Mouse (Mus musculus) heart, embryonic 10.5 days (tissue): ENCODE data around the gene Nisch. TPM values are rescaled to one million over a fixed set of nuclear protein-coding genes. Genes with fewer than 3 reads are reported as not detected.

Experiments used
- DNase-seq: peaks from one replicate; pipeline ENCODE4 v3.0.0-alpha.2; 2017; ENCODE audit warnings: low spot score
- H3K27ac ChIP-seq: fragments of 300-500 bp; sonication (generic); 2 replicates; pipeline ENCODE4 v1.5.1; 2016; ENCODE audit warnings: mild to moderate bottlenecking
- H3K27me3 ChIP-seq: fragments of 300-500 bp; sonication (generic); 2 replicates; pipeline ENCODE4 v1.6.1; 2016; ENCODE audit warnings: mild to moderate bottlenecking; ENCODE audit not compliant: poor library complexity, insufficient read depth, severe bottlenecking
- H3K36me3 ChIP-seq: fragments of 300-500 bp; sonication (generic); 2 replicates; pipeline ENCODE4 v1.6.1; 2016; ENCODE audit warnings: mild to moderate bottlenecking, moderate library complexity
- H3K4me1 ChIP-seq: fragments of 300-500 bp; sonication (generic); 2 replicates; pipeline ENCODE4 v1.6.1; 2016; ENCODE audit warnings: mild to moderate bottlenecking
- H3K4me3 ChIP-seq: fragments of 300-500 bp; sonication (generic); 2 replicates; pipeline ENCODE4 v1.5.1; 2016; ENCODE audit warnings: mild to moderate bottlenecking, moderate library complexity
- H3K9me3 ChIP-seq: fragments of 300-500 bp; sonication (generic); 2 replicates; pipeline ENCODE4 v1.6.1; 2016; ENCODE audit warnings: mild to moderate bottlenecking, moderate library complexity
- WGBS: fragments of 180-500 bp; shearing (Covaris S2); methylation state at CpG from one replicate; pipeline ENCODE4 v1.1.7; 2016; 5-methylcytosine and 5-hydroxymethylcytosine counted together
- polyA plus RNA-seq: library from polyadenylated mRNA; unstranded; fragments of >200 nt; fragmentation: Nextera tagmentation; extraction: Ambion mirVana; gene quantifications from 2 replicates; pipeline ENCODE4 v1.2.1, GENCODE M21; 2016

Gene Nisch
- polyA plus RNA-seq, 1 experiment from 2014 or later: 457 TPM

DNA sequence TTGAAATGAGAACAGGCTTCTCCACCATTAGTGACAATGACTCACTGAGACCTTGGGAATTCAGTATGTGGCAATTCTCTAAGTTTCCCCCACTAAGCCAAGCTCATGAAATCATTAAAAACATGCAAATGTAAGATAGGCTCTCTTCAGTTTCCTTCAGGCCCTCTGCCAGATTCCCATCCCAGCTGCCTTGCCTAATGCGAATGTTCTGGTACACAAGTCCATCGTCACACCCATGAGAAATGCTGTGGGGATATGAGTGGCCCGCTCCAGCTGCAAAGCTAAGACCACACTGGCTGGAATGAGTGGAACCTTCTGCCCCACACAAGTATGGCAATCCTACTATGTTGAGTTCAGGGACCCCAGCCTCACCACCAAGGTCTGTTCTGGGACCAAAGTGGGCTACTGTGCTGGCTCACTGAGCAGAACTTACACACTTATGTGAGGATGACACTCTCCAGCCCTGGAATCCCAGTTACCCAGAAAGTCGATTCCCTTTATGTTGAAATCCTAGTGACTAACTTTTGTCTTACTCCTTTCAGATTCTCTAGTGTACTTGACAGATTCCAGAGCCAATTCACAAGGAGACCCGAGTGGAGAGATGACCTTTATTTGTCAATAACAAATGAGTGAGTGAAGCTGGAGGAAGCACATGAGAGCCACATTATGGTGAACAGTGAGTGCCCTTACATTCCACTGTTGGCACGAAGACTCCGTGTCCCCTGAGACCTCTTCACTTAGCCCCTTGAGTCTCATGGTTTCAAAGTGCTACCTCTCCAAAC lies 20.5 kb upstream of the Nisch start:
- no peak overlapping the region for H3K4me3 ChIP-seq
- peaks cover 20% of the 10 kb centered on the region for H3K4me1 ChIP-seq
- no peak for DNase-seq
- H3K27me3 ChIP-seq: no peaks in the 10 kb centered on the region
- WGBS: 79% methylated on average over 7 of the region's 7 CpGs
- H3K9me3 ChIP-seq: no peaks in the 10 kb centered on the region
- no peak overlapping the region for H3K27ac ChIP-seq
- H3K36me3 ChIP-seq: no peaks in the 10 kb centered on the region

DNA sequence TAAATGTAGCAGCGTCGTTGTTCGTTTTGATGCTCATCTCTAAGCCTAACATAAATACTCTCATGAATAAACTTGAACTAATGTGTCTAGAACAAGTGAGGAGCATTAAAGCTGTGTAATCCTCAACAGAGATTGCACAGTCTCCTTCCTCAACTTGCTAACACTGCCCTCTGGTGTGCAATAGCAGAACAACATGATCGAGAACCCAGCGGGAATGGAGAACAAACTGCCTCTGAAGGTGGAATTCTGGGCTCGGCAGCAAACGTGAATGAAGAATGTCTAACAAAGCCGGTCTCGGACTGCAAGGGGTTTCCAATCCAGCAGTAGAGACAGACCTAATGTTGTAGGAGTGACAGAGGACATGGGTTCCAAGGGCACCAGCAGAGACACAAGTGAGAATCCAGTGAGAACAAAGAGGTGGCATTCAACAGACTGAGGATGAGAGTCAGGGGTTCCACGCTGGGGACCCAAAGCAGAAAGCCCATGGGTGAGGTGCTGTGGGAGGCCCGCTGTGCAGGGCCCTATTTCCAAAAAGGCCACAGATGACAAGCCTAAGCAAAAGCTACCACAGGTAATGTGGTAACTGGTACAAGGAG lies 17.3 kb upstream of the Nisch start:
- no peak for DNase-seq
- H3K4me1 ChIP-seq: peaks cover 46% of the 10 kb centered on the region
- H3K9me3 ChIP-seq: no peaks in the 10 kb centered on the region
- WGBS: 14% methylated on average over 11 of the region's 11 CpGs
- H3K27me3 ChIP-seq: no peaks in the 10 kb centered on the region
- no peaks in the 10 kb centered on the region for H3K36me3 ChIP-seq
- H3K27ac ChIP-seq: peak overlapping the region; percentile 23; the same call in 1 of the 2 replicates
- H3K4me3 ChIP-seq: no peak overlapping the region; the same call in 1 of the 2 replicates

DNA sequence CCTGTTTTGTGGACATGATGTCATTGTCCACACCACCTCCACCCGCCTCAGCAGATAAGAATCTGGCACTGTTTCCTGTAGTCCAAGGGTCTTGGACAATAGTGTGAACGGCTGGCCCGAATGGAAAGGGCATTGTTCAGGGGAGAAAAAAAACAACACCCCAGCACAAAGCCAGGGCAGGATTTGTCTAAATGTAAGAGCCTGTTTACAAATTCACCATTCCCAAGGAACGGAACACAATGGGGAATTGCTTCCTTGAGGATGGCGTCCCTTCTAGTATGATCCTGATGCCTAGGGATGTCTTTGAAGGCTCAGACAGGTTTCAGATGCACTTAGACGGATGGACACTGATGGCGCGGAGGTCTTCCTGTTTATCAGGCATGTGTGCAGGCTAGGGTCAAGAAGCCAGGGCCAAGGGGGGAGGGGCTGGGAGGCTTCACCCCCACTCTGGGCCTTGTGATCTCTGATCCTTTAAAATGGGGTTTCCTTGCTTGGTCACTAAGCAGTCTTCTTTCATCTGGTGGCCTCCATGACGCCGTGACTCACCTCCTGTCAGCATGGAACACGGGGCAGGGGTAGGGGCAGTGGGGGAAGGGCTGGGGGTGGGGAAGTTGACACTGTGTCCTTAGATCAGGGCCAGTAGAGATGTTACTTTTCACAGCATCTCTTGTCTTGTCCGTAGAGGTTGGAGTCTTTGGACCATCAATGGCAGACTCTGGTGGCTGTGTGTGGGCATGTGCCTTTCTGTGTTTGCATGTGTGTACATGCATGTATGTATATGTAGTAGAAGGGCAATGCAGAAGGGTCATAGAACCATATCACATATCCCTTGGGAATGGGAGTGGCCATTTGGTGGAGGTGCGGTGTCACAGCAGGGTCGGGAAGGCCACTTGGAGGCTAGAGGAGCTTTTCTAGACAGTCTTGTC lies 16.6 kb upstream of the Nisch start:
- no peak for DNase-seq
- peak overlapping the region; percentile 23; the same call in 1 of the 2 replicates for H3K27ac ChIP-seq
- no peak overlapping the region for H3K4me3 ChIP-seq
- no peaks in the 10 kb centered on the region for H3K27me3 ChIP-seq
- WGBS: 59% methylated on average over 14 of the region's 14 CpGs
- H3K4me1 ChIP-seq: peaks cover 54% of the 10 kb centered on the region
- no peaks in the 10 kb centered on the region for H3K36me3 ChIP-seq
- H3K9me3 ChIP-seq: no peaks in the 10 kb centered on the region

DNA sequence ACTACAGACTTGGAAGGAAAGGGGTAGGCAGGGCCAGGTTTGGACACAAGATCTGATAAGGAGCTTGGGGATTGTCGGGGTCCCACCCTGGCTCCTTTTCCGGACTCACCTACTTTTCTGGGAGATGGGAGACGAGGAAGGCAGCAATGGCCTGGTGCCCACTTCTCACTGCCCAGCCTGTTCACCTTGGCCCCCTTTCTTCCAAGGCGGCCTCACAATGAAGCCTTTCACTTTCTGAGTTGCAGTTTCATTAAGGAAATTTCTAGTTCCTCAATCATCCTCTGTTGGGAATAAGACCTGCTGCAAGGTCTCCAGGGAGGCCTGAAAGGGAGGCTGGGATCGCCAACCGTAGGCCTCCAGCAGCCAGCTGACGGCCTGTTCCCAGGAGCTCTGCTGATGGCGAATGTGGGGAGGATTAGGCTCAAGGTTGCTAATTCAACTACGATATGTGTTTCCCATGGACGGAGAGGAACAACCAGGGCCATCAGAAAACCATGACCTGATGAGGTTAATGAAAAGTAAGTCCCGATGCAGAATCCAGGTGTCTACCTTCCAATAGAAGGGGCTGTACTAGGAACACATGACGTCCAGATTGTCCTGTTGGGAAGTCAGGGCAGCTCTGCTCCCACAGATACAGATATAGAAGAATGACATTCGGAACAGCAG lies 15.8 kb upstream of the Nisch start:
- Histone ChIP-seq H3K27me3 (no peaks in the 10 kb centered on the region), H3K36me3 (no peaks in the 10 kb centered on the region), H3K9me3 (no peaks in the 10 kb centered on the region), H3K27ac (peak overlapping the region; percentile 52; the same call in 1 of the 2 replicates), H3K4me3 (no peak overlapping the region), H3K4me1 (peaks cover 62% of the 10 kb centered on the region)
- DNase-seq: no peak
- WGBS: 68% methylated on average over 13 of the region's 13 CpGs

DNA sequence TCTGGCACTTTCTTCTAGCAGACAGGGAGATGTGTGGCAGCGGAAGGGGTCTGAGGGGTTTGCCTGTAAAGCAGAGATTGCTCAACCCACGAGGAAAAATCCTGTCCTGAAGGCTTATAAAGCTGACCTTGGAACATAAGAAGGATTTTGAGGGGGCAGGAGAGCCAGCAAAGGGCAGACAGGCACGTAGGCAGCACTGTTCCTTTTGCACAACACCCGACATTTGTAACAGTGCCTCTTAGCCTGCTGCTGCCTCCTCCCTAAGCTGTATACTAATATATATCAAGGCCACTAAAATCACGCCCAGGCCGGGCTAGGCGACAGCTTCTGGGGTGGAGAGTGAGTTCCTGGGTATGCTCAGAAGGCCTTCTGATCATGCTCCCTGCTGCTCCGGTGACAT lies 13.7 kb upstream of the Nisch start:
- Histone ChIP-seq H3K9me3 (no peaks in the 10 kb centered on the region), H3K4me3 (no peak overlapping the region), H3K4me1 (peaks cover 71% of the 10 kb centered on the region), H3K36me3 (no peaks in the 10 kb centered on the region), H3K27ac (peak overlapping the region; percentile 59), H3K27me3 (no peaks in the 10 kb centered on the region)
- 49% methylated on average over 8 of the region's 8 CpGs for WGBS
- no peak for DNase-seq

DNA sequence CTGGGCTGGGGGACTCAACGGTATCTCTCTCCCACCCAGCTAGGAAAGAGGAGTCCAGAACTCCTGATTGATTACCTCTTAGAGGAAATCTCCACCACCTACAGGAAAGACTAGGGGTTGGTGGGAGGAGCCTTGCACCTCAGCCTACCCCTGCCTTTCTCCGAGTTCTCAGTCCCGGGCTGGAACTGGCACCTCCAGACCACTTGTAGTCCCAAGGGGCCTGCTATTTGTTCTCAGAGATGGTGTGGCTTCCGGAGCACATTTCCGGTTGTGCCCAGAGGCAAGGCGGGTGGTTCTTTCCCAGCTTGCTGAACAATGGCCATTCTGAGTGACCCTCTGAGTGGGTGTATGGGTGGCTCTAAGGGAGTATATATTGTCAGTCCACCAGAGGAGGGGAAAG lies 11.5 kb upstream of the Nisch start:
- peak; percentile 69 for DNase-seq
- 43% methylated on average over 6 of the region's 6 CpGs for WGBS
- Histone ChIP-seq H3K27ac (peak overlapping the region; percentile 37; the same call in 1 of the 2 replicates), H3K4me1 (peaks cover 70% of the 10 kb centered on the region), H3K27me3 (no peaks in the 10 kb centered on the region), H3K9me3 (no peaks in the 10 kb centered on the region), H3K4me3 (no peak overlapping the region), H3K36me3 (peaks cover 3% of the 10 kb centered on the region; the same call in 1 of the 2 replicates)

DNA sequence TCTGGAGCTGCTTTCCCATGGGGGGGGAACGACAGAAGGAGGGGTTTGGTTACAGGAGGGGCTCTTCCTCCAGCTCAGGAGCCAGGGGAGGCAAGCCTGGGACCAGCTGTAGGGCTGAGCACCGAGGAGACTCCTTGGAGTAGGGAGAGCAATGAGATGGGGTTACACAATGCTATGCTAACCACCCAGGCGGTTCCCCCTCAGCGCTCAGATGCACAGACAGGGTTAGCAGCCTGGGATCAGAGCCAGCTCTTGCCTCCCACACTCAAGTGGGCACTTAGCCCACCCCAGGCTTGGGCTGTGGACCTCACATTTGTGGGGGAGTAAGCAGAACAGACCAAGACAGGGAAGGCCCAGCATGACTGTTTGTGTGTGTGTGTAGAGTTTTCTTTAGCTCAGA lies 10.2 kb upstream of the Nisch start:
- Histone ChIP-seq H3K27ac (peak overlapping the region; percentile 44; the same call in 1 of the 2 replicates), H3K4me1 (peaks cover 65% of the 10 kb centered on the region)
- no peak for DNase-seq

DNA sequence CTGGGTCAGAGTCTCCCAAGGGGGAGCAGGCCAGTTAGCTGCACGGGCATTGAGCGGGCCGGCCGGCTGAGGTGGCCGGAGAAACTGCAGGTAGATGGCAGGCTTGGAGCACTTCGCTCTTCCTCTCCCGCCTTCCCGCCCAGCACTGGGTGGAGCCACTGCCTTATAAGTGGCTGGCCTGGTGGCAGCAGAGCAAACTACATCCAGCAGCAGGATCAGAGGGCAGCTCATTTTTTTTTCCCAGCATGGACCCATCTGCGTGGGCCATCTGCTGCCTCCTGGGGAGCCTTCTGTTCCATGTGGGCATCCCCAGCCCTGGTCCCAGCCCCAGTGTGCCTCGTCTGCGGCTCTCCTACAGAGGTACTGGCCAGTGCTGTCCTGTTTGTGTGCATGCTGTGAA lies 920 bp upstream of the Nisch start, which contains the start of gene Sema3g:
Gene Sema3g (plus strand): TSS at position 195 of the 400 bp plus-strand sequence.
- peak; percentile 91 for DNase-seq
- Histone ChIP-seq H3K4me1 (peaks cover 64% of the 10 kb centered on the region), H3K27ac (peak within 1 kb of the TSS; percentile 82), H3K27me3 (0 out of 2 replicates have a peak, but pooled peaks cover 10% of the 10 kb centered on the region), H3K36me3 (peaks cover 2% of the 10 kb centered on the region), H3K4me3 (peak within 1 kb of the TSS; percentile 41), H3K9me3 (no peaks in the 10 kb centered on the region)
- WGBS: 9% methylated on average over 11 of the region's 11 CpGs

More for the DNA sequence above, 10.2 kb upstream of the Nisch start:
- H3K9me3 ChIP-seq: no peaks in the 10 kb centered on the region
- no peak overlapping the region for H3K4me3 ChIP-seq
- WGBS: 72% methylated on average over 4 of the region's 4 CpGs
- H3K27me3 ChIP-seq: no peaks in the 10 kb centered on the region
- H3K36me3 ChIP-seq: peaks cover 3% of the 10 kb centered on the region; the same call in 1 of the 2 replicates

DNA sequence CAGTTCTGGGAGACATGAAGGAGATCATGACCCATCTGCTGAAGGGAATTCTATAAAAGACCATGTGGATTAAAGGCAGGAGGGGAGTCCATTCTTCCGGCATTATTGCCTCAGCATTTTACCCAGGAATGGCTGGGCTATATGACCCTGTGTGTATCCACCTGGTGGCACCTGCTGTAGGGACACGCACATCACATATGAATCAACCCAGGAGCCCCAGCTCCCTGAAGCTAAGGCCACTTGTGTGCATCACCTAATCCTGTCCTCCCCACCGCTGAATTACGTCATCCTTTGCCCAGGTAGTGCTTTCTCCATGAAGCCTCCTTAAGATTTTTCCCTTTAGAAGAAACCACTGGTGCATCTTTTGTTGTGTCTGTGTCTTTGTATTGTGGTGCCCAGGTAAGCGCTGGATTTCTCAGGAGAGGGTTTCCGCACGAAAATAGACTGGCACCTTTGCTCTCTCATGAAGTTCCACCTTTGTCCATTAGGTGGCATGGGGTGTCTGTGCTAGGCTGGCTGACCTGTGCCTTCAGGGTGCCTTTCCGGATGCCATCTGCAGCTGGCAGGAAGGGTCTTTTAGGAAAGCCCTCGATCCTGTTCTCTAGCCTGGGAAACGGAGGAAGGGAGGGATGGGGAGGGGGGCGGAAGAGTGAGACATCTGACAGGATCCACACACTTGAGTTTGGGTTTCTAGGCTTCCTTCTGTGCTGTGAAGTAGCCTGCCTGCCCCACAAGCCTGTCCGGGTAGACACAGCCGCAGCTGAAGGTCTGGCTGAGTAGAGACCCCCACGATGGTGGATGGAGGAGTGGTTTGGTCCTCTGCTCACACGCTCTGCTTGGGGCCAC lies 1.4 kb downstream of the Nisch start:
- 0 out of 2 replicates have a peak overlapping the region, but pooled peaks have one; percentile 13 for H3K4me3 ChIP-seq
- peak overlapping the region; percentile 74; the same call in 1 of the 2 replicates for H3K27ac ChIP-seq
- H3K27me3 ChIP-seq: no peaks in the 10 kb centered on the region
- no peaks in the 10 kb centered on the region for H3K9me3 ChIP-seq
- H3K36me3 ChIP-seq: peaks cover 23% of the 10 kb centered on the region
- peaks cover 76% of the 10 kb centered on the region for H3K4me1 ChIP-seq
- 29% methylated on average over 15 of the region's 15 CpGs for WGBS
- no peak for DNase-seq

DNA sequence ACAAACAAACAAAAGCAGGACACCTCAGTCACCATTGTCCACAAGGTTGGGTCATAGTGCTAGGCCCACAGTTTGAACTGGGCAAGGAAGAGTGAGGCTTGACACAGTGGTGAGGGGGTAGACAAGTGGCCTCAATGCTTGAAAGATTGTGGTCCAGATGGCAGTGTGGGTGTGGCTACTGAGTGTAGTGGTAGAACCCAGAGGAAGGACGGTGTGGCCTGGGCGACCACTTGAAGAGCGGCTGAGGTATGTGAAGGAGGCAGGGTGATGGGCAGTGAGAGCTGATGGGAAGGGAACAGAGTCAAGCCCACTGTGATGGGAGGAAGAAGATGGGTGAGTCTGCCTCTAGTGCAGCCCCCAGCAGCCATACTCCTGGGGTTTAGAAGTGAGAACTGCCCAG lies 2.1 kb downstream of the Nisch start:
- no peak overlapping the region for H3K27ac ChIP-seq
- no peaks in the 10 kb centered on the region for H3K27me3 ChIP-seq
- peaks cover 83% of the 10 kb centered on the region for H3K4me1 ChIP-seq
- 51% methylated on average over 3 of the region's 3 CpGs for WGBS
- no peak overlapping the region for H3K4me3 ChIP-seq
- DNase-seq: no peak
- H3K9me3 ChIP-seq: no peaks in the 10 kb centered on the region
- H3K36me3 ChIP-seq: peaks cover 30% of the 10 kb centered on the region

DNA sequence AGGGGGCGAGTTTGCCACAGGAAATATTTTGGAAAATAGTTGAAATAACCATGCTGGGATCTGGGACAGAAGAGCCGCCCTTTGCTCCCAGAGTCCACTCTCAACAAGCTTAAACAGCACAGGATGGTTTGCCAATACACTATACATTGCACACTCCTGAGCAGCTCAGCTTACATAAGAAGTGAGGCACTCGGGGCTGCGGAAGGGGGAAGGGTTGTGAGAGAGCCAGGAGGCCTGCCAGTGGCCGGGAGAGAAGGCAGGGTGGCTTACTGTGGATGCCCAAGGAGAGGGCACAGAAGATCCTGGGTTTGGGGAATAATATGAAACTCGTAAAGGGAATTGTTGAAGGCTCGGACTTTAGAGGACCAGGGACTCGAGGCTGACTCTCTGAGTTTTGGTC lies 2.9 kb downstream of the Nisch start:
- Histone ChIP-seq H3K4me1 (peaks cover 90% of the 10 kb centered on the region), H3K4me3 (no peak overlapping the region), H3K27ac (peak overlapping the region; percentile 31; the same call in 1 of the 2 replicates), H3K9me3 (no peaks in the 10 kb centered on the region), H3K36me3 (peaks cover 32% of the 10 kb centered on the region), H3K27me3 (no peaks in the 10 kb centered on the region)
- WGBS: 54% methylated on average over 8 of the region's 8 CpGs
- no peak for DNase-seq
